Mouse (Mus musculus) MEL (cell line): ENCODE data around the gene Kcnc3. TPM values are rescaled to one million over a fixed set of nuclear protein-coding genes. Genes with fewer than 3 reads are reported as not detected.

Experiments
- DNase-seq: peaks from one replicate; pipeline ENCODE4 v3.0.0; 2011; ENCODE audit warnings: low read depth, low spot score
- H3K27ac ChIP-seq: 2 replicates; pipeline ENCODE4 v1.5.1; 2012; ENCODE audit warnings: low read depth, mild to moderate bottlenecking, control low read depth, low read length, moderate library complexity; ENCODE audit not compliant: control insufficient read depth
- H3K27me3 ChIP-seq, 2 experiments: fragments of 150-350 bp in 1 of 2; sonication (generic) in 1 of 2; 2 replicates each; pipeline ENCODE4 v1.6.1; 2012; ENCODE audit warnings: low read length in 2 of 2, mild to moderate bottlenecking in 2 of 2, improper control_type of control experiment in 1 of 2, moderate library complexity in 1 of 2; ENCODE audit not compliant: insufficient read depth in 2 of 2, control insufficient read depth in 1 of 2
- H3K36me3 ChIP-seq, 2 experiments: 2 replicates each; pipeline ENCODE4 v1.6.1; 2012 to 2014; ENCODE audit warnings: low read length in 2 of 2, improper control_type of control experiment in 1 of 2, inconsistent platforms in 1 of 2, mild to moderate bottlenecking in 1 of 2; ENCODE audit not compliant: insufficient read depth in 2 of 2, control insufficient read depth in 1 of 2
- H3K4me1 ChIP-seq, 2 experiments: fragments of 150-350 bp in 1 of 2; sonication (generic) in 1 of 2; 2 replicates each; pipeline ENCODE4 v1.6.1; 2012; ENCODE audit warnings: low read length in 2 of 2, improper control_type of control experiment in 1 of 2, mild to moderate bottlenecking in 1 of 2; ENCODE audit not compliant: insufficient read depth in 2 of 2, control insufficient read depth in 1 of 2
- H3K4me3 ChIP-seq, 2 experiments: fragments of 150-350 bp in 1 of 2; sonication (generic) in 1 of 2; 2 replicates each; pipeline ENCODE4 v1.5.1; 2012; ENCODE audit warnings: low read depth in 2 of 2, low read length in 2 of 2, mild to moderate bottlenecking in 2 of 2, moderate library complexity in 2 of 2, control low read depth in 1 of 2, improper control_type of control experiment in 1 of 2; ENCODE audit not compliant: control insufficient read depth in 1 of 2, insufficient read depth in 1 of 2
- H3K79me2 ChIP-seq: 2 replicates; pipeline ENCODE4 v1.6.1; 2012; ENCODE audit warnings: mild to moderate bottlenecking, low read length, moderate library complexity; ENCODE audit not compliant: control insufficient read depth, poor library complexity, insufficient read depth
- H3K9ac ChIP-seq: 2 replicates; pipeline ENCODE4 v1.6.1; 2012; ENCODE audit warnings: low read depth, mild to moderate bottlenecking, control low read depth, low read length, moderate library complexity; ENCODE audit not compliant: control insufficient read depth, poor library complexity, severe bottlenecking
- H3K9me3 ChIP-seq: fragments of 150-350 bp; sonication (generic); replicated peaks from 2 replicates; pipeline ENCODE4 v1.6.1; 2012; ENCODE audit warnings: mild to moderate bottlenecking, low read length, improper control_type of control experiment, moderate library complexity; ENCODE audit not compliant: insufficient read depth
- CHD1 ChIP-seq: IDR thresholded peaks from 2 replicates; pipeline ENCODE4 v1.6.1; 2012; ENCODE audit warnings: low read depth, mild to moderate bottlenecking, inconsistent platforms, low read length, improper control_type of control experiment
- CHD2 ChIP-seq: IDR thresholded peaks from 2 replicates; pipeline ENCODE4 v1.6.1; 2011; ENCODE audit warnings: low read length, improper control_type of control experiment
- EP300 ChIP-seq, 2 experiments: IDR thresholded peaks; 2 replicates each; pipeline ENCODE4 v1.6.1; 2011; ENCODE audit warnings: improper control_type of control experiment in 2 of 2, low read length in 2 of 2, low read depth in 1 of 2, mild to moderate bottlenecking in 1 of 2
- HCFC1 ChIP-seq: IDR thresholded peaks from 2 replicates; pipeline ENCODE4 v1.6.1; 2012; ENCODE audit warnings: low read depth, mild to moderate bottlenecking, inconsistent platforms, low read length, improper control_type of control experiment, moderate library complexity
- KAT2A ChIP-seq: conservative IDR thresholded peaks from 2 replicates; pipeline ENCODE4 v1.6.1; 2012; ENCODE audit warnings: low read depth, low read length, improper control_type of control experiment, inconsistent platforms
- MAZ ChIP-seq: IDR thresholded peaks from 2 replicates; pipeline ENCODE4 v1.6.1; 2012; ENCODE audit warnings: low read depth, mild to moderate bottlenecking, inconsistent platforms, low read length, improper control_type of control experiment
- MEF2A ChIP-seq: IDR thresholded peaks from 2 replicates; pipeline ENCODE4 v1.6.1; 2014; ENCODE audit warnings: low read depth, mild to moderate bottlenecking, inconsistent platforms, low read length, improper control_type of control experiment; ENCODE audit not compliant: poor library complexity, insufficient replicate concordance, severe bottlenecking; ENCODE audit errors: extremely low read depth
- NRF1 ChIP-seq: IDR thresholded peaks from 2 replicates; pipeline ENCODE4 v1.6.1; 2014; ENCODE audit warnings: low read depth, mild to moderate bottlenecking, inconsistent platforms, low read length, improper control_type of control experiment, moderate library complexity; ENCODE audit not compliant: poor library complexity, insufficient read depth, severe bottlenecking
- POLR2AphosphoS2 ChIP-seq: IDR thresholded peaks from 2 replicates; pipeline ENCODE4 v1.6.1; 2011; ENCODE audit warnings: low read length, improper control_type of control experiment
- POLR2AphosphoS5 ChIP-seq: IDR thresholded peaks from 2 replicates; pipeline ENCODE4 v1.6.1; 2012; ENCODE audit warnings: low read depth, borderline replicate concordance, mild to moderate bottlenecking, inconsistent platforms, low read length, moderate library complexity, mixed read lengths
- RCOR1 ChIP-seq: IDR thresholded peaks from 2 replicates; pipeline ENCODE4 v1.6.1; 2012; ENCODE audit warnings: low read depth, mild to moderate bottlenecking, inconsistent platforms, low read length, improper control_type of control experiment
- USF1 ChIP-seq: IDR thresholded peaks from 2 replicates; pipeline ENCODE4 v1.6.1; 2014; ENCODE audit warnings: low read depth, mild to moderate bottlenecking, inconsistent platforms, low read length, improper control_type of control experiment, moderate library complexity
- USF2 ChIP-seq, 2 experiments: IDR thresholded peaks; 2 replicates each; pipeline ENCODE4 v1.6.1; 2011 to 2012; ENCODE audit warnings: improper control_type of control experiment in 2 of 2, low read length in 2 of 2, borderline replicate concordance in 1 of 2, inconsistent platforms in 1 of 2, low read depth in 1 of 2, mild to moderate bottlenecking in 1 of 2; ENCODE audit not compliant: insufficient read depth in 1 of 2
- polyA plus RNA-seq, 2 experiments: library from polyadenylated mRNA; stranded (reverse) in 1 of 2; unstranded in 1 of 2; fragments of >175 nt in 1 of 2; fragments of >200 nt in 1 of 2; gene quantifications; 2 replicates each; pipeline versions ENCODE4 v1.2.1 to v1.2.4; 2012; ENCODE audit warnings: low replicate concordance in 2 of 2, low read depth in 1 of 2; ENCODE audit not compliant: insufficient read length in 2 of 2, insufficient read depth in 1 of 2, missing spikeins in 1 of 2
- total RNA-seq: library from RNA; depleted of rRNA; stranded (reverse); fragments of 300-350 nt; gene quantifications from 2 replicates; pipeline ENCODE4 v1.2.3, GENCODE M21; 2012

Kcnc3 gene
- total and polyA plus RNA-seq, 3 experiments = not detected

DNA sequence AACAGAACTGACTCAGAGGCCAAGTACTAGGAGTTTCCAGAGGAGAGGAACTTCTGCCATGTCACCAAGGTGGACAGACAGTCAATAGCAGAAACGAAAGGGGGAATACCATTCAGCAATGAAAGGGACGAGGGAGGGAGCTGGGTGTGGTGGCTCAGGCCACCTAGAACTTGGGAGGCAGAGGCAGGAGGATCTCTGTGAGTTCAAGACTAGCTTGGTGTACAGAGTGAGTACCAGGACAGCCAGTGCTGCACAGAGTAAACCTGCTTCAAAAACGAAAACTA, 34.0 kb downstream of the Kcnc3 start:
- no peaks in the 10 kb centered on the region for H3K9me3 ChIP-seq
- no peak for DNase-seq
- no peaks in the 10 kb centered on the region for H3K4me1 ChIP-seq
- H3K27ac ChIP-seq = no peak overlapping the region
- no peaks in the 10 kb centered on the region for H3K27me3 ChIP-seq
- no peak overlapping the region for H3K4me3 ChIP-seq
- H3K79me2 ChIP-seq = no peaks in the 10 kb centered on the region
- TF ChIP-seq NRF1 (no peak), POLR2AphosphoS2 (no peak), USF1 (no peak), USF2 (IDR thresholded peaks at IDR 0.05; ENCODE audit: borderline replicate concordance in 1 of 2, insufficient read depth in 1 of 2, low read depth in 1 of 2, low read length in 2 of 2) (no peak), MAZ (no peak), POLR2AphosphoS5 (no peak), CHD2 (no peak), MEF2A (no peak)
- no peaks in the 10 kb centered on the region for H3K36me3 ChIP-seq
- no peak overlapping the region for H3K9ac ChIP-seq

GRCm38 (mm10) chr7:44624828-44625227, 34.4 kb downstream of the Kcnc3 start:
- Histone ChIP-seq H3K27me3 (no peaks in the 10 kb centered on the region), H3K36me3 (no peaks in the 10 kb centered on the region)
- TF ChIP-seq CHD1 = no peak
- TF ChIP-seq KAT2A = no peak
- TF ChIP-seq, all 39 proteins: peak for 0
- no peak overlapping the region for H3K27ac ChIP-seq
- H3K9ac ChIP-seq = no peak overlapping the region
- no peak overlapping the region for H3K4me3 ChIP-seq
- H3K4me1 ChIP-seq = no peaks in the 10 kb centered on the region
- H3K9me3 ChIP-seq = no peaks in the 10 kb centered on the region
- no peak for DNase-seq
- H3K79me2 ChIP-seq = no peaks in the 10 kb centered on the region

- Histone ChIP-seq H3K4me3 (no peak overlapping the region), H3K4me1 (no peaks in the 10 kb centered on the region), H3K36me3 (no peaks in the 10 kb centered on the region), H3K27ac (no peak overlapping the region), H3K9ac (no peak overlapping the region), H3K27me3 (no peaks in the 10 kb centered on the region), H3K9me3 (no peaks in the 10 kb centered on the region), H3K79me2 (no peaks in the 10 kb centered on the region)
- no peak for DNase-seq
- TF ChIP-seq KAT2A (no peak), MEF2A (no peak), HCFC1 (no peak), RCOR1 (no peak), EP300 (IDR thresholded peaks at IDR 0.05; ENCODE audit: low read depth in 1 of 2, low read length in 2 of 2) (no peak)
These were observed 35.0 kb downstream of the Kcnc3 start for GRCm38 (mm10) chr7:44625241-44626067.
